Mouse (Mus musculus) liver (tissue): ENCODE data around the gene P3h2.
A peak's percentile ranks its signal among the peaks of the same experiment; 100 is the strongest.

ENCODE experiments used
- DNase-seq: peaks from one replicate; pipeline ENCODE4 v3.0.0-alpha.2; 2020; ENCODE audit warnings: mixed read lengths

Gene P3h2

GRCm38 (mm10) chr16:26065060-26065459 is 40.5 kb downstream of the P3h2 start:
- no peak for DNase-seq

DNA sequence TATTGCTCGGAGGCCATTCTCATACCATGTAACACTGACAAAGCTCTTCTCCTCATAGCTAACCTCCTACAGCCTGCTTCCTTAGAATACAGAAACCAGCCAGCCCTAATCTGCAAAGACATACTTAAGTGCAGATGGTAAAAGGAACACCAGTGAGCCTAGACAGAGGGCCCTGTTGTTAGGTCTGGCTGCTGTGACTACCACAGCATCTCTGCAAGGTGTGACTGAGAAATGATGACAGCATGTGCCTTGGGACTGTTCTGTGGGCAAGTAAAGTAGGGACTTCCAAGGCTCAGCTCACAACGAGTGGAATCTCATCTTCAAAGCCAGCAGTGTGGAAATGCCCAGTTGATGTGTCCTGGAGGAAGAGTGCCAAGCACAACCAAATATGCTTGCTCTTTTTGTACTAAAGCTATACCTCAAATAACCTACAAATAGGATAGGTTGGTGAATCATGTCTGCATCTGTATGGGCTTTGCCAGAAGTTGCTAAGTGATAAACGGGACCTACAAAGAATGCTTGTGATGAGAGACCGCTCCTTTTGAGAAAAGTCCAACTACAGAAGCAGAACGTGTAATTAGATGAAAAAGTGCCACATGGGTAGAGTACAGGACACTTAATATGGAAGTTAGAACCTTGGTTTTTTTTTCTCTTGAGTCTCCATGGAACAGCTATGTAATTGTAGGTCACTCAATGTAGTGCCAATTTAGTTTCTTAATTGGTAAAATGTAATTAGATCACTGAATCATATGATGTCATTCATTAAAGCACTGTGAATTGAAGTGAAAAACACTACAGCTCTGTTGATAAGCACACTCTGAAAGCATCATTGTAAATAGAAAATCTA is 45.1 kb downstream of the P3h2 start:
- no peak for DNase-seq

DNA sequence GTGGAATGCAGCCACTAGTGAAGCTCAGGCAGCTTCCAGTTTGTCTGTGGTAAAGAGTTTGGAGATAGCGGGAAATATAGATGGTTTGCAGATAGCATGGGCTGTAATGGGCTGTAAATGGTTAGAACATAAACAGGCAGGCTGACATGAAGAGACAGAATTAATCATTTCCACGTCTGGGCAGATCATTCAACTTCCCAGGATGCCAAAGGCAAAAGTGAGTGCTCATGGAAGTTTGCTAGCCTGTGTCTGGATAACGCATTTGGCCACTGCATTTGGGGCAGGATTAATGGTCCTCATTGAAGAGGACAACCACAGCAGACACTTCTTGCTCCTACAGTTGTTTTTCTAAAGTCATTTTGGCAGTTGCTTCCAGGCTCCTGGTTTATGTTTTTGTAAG is 52.0 kb downstream of the P3h2 start:
- no peak for DNase-seq

- no peak for DNase-seq
Observed at GRCm38 (mm10) chr16:26049393-26050087, 56.0 kb downstream of the P3h2 start.

- no peak for DNase-seq
Observed at GRCm38 (mm10) chr16:26047870-26048269, 57.7 kb downstream of the P3h2 start.

DNA sequence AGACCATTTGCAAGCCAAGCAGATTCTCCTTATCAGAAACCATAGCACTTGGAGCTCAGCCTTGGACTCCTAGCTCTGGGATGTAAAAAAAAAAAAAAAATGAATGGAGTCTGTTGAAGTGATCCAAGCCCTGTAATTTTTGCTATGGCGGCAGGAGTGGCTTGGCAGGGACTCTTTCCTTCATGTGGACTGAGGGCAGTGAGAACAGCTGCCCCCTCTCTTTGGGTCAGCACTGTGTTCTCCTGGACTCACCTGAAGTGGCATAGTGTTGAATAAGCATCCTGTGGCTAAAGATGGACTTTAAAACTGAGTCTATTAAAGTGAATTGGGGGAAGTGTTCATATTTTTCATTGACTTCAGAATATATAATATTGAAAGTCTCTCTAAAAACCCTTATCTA is 58.2 kb downstream of the P3h2 start:
- DNase-seq: no peak

GRCm38 (mm10) chr16:26041929-26042303 is 63.7 kb downstream of the P3h2 start:
- no peak for DNase-seq

- DNase-seq: peak; percentile 13
Observed at GRCm38 (mm10) chr16:26041021-26041928, 64.3 kb downstream of the P3h2 start.

DNA sequence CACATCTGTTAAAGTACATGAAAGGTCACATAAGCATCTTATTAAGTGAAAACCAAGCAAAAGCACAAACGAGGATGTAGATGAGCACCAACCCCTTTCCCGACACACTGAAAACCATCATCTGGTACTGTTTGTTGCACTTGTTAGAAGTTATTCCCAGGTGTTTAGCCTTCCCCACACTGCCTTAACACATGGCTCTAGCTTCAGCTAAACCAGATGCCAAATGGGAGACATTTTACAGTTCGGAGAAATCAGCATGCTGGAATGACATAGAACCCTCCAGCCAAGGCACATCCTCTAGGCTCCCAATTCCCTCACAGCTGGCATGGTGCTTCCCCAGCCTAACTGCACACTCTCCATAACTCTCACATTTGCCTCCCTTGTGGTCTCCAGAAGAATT is 66.3 kb downstream of the P3h2 start:
- no peak for DNase-seq

GRCm38 (mm10) chr16:26035525-26035924 is 70.1 kb downstream of the P3h2 start:
- no peak for DNase-seq

- DNase-seq: no peak
Observed at GRCm38 (mm10) chr16:26035079-26035478, 70.5 kb downstream of the P3h2 start.

DNA sequence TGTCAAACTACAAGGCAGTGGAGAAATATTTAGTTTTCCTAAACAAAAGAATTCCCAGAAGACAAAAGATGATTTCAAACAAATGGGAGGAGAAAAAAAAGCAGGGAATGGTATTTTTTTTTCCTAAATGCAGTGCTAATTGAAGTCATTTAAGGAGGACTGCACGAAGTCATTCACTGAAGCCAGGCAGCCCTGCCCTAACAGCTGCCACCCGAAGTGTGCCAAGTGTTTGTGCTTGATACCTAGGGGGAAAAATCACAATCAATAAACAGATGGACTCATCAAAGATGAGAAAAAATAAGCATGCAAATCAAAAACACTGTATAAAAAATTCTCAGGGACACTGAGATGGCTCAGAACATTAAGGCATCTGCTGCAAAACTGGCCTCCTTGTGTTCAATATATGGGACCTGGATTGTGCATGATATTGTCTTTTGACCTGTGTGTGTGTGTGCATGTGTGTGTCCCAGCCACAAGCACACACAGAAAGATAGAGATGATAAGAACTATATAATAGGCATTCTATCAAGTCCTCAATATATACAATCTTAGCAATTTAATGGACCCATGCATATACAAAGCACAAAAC is 76.1 kb downstream of the P3h2 start:
- no peak for DNase-seq

GRCm38 (mm10) chr16:26026416-26026815 is 79.2 kb downstream of the P3h2 start:
- no peak for DNase-seq

DNA sequence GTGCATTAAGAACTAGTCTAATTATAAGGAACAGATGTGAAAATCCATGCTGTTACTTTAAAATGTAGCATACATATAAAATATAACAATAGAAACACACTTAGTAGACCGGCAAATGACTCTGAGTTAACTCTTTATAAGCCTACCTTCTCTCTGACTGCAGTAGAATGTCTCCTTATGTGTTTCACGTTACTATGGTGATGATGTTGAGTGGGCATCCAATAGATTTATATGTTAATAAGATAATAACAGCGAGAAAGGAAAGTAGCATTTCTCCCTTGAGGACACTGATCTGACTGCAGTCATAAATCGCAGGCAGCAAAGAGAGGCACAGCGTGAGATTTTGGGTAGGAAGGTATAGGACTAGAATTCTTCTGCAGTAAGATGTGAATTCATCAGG is 81.0 kb downstream of the P3h2 start:
- no peak for DNase-seq

GRCm38 (mm10) chr16:26023352-26023751 is 82.2 kb downstream of the P3h2 start:
- DNase-seq: no peak

DNA sequence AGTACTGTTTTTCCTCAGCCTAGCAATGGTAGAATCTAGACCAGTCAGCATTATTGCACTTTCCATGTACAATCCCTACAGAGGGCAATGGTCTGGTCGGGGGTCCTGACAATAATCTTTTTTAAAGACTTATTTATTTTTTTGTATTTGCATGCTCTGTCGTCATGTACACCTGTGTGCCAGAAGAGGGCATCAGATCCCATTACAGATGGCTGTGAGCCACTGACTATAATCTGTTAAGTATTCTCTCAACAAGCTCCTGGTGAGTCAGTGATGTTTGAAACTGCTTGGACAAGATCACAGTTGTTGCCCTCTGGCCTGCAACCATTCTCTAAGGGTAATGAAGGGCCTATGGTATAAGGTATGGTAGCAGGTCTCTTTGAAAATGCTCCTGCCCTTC is 83.8 kb downstream of the P3h2 start:
- no peak for DNase-seq

DNA sequence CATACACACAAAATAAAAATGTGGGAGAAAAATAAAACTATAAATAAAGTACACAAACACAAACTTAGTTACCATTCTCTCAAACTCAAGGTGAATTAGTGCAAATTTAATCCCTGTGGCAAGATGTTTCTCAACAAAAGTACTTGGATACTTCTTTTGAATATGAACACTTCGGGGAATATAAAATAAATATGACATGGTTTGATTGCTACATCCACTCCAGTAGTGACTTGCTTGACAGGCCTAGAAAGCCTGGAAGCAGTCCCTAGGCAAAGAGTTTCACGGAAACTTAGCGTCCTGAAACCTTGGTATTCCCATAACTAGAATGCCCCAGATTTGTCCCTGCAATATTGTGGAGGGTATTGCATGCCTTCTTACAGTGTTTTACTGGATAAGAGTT is 99.8 kb downstream of the P3h2 start:
- DNase-seq: no peak

- DNase-seq: no peak
Observed at GRCm38 (mm10) chr16:26003261-26003660, 102.3 kb downstream of the P3h2 start.

DNA sequence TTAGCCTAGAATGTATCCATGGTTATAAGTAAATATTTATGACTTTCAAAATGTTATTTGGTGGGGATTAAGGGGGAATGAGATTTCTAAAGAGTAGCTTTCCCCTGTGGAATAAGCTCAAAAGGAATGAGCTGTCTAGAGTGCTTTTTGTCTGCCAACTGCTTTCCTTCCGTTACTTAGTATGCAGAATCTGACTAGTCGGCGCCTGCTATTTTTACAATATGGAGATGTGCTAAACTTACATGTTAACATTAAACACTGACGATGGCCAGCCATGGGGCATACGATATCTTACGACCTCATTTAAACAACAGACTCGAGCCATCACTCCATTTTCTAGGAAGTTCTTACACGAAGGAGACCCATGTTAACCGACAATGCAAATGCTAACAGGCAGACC is 102.7 kb downstream of the P3h2 start:
- no peak for DNase-seq

DNA sequence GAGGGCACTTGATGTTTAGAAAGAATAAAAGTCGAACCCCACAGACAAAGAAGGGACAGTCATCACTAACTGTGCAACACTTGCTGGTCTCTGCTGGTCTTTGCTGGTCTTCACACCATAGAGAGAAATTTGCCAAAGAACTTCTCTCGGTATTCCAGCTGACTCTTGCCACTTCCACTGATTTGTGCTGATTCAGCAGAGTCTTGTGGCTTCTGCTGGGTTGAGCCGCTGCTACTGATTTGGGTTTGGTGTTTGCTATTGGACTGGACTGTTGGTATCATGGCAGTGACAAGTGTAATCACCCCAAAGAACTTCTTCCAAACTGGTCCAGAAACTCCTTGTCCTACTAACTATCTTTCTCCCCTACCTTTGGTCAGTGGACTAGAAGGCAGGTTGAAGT is 111.0 kb downstream of the P3h2 start:
- no peak for DNase-seq

DNA sequence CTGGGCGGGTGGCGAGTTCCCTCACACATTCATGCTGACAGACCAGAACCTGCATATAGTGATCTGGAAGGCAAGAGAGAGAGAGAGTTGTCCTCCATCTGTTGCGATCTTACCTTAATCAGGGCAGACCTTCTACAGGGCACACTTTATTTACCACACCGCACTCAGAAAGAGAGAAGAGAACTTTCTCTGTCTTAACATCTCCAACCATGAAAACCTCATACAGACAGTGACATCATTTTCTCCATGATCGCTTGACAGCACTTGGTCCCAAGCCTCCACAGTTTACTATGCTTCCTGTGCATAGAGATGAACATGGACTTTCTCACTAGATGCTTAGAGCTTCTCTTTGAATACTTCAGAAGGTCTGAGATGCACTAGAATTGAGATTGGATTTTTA is 118.4 kb downstream of the P3h2 start:
- DNase-seq: no peak

DNA sequence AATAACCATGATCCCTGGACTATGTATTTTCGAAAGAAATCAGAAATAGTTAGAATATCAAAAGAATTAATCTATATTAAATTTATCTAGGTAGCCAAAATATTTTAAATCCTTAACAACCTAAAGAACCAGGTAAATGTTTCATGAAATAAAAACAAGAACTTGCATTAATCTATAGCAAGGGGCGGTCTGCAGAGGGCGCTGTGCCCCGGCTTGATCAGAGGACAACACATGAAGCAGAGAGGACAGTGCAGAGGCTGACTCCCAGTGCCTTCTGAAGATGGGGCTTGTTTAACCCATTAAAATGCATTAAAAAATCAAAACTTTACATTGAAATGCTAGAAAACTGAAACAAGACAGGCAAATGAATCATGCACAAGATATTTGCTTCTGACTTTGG is 121.9 kb downstream of the P3h2 start:
- peak; percentile 23 for DNase-seq

DNA sequence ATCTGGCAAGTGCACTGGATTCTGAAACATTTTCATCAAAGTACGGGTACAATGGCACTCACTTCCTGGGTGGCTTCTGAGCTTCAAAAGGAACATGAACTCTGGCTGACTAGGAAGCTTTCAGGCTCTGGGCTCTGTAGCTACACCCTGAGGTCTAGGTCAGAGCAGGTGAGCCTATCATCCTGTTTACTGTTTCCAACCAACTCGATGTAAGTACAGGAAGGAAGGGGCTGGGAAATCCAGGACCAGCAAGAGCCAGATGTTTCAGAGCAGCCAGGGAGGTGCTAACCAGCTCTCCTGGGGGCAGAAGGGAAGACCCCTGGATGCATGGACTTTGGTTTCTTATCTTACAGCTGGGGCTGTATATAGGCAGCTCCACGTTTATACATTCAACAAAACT is 126.5 kb downstream of the P3h2 start:
- DNase-seq: no peak
